Mouse (Mus musculus) intestine, postnatal 0 days (tissue): ENCODE data around the gene Dlgap3. TPM values are rescaled to one million over a fixed set of nuclear protein-coding genes. Genes with fewer than 3 reads are reported as not detected.

Experiments
- ATAC-seq: fragments of 200-750 bp; cut with Nextera tagmentation; 2 replicates; pipeline ENCODE4 v1.8.0; 2017; ENCODE audit warnings: mild to moderate bottlenecking, moderate TSS enrichment, moderate library complexity
- H3K27ac ChIP-seq: fragments of 300-500 bp; sonication (generic); 2 replicates; pipeline ENCODE4 v1.5.1; 2014; ENCODE audit warnings: mild to moderate bottlenecking, low read depth, low read length, moderate library complexity
- H3K27me3 ChIP-seq: fragments of 300-500 bp; sonication (generic); replicated peaks from 2 replicates; pipeline ENCODE4 v1.6.1; 2014; ENCODE audit warnings: low read length, mixed read lengths; ENCODE audit not compliant: control insufficient read depth, insufficient read depth
- H3K36me3 ChIP-seq: fragments of 300-500 bp; sonication (generic); 2 replicates; pipeline ENCODE4 v1.6.1; 2014; ENCODE audit warnings: mild to moderate bottlenecking, moderate library complexity; ENCODE audit not compliant: control insufficient read depth, insufficient read depth
- H3K4me1 ChIP-seq: fragments of 300-500 bp; sonication (generic); replicated peaks from 2 replicates; pipeline ENCODE4 v1.6.1; 2014; ENCODE audit warnings: antibody characterized with exemption, low read length, mixed read lengths; ENCODE audit not compliant: control insufficient read depth, insufficient read depth
- H3K4me2 ChIP-seq: fragments of 300-500 bp; sonication (generic); replicated peaks from 2 replicates; pipeline ENCODE4 v1.6.1; 2014; ENCODE audit warnings: low read depth, mild to moderate bottlenecking, moderate library complexity
- H3K4me3 ChIP-seq: fragments of 300-500 bp; sonication (generic); 2 replicates; pipeline ENCODE4 v1.5.1; 2014; ENCODE audit warnings: low read depth, low read length
- H3K9ac ChIP-seq: fragments of 300-500 bp; sonication (generic); 2 replicates; pipeline ENCODE4 v1.6.1; 2014; ENCODE audit warnings: mild to moderate bottlenecking, low read depth, low read length
- H3K9me3 ChIP-seq: fragments of 300-500 bp; sonication (generic); 2 replicates; pipeline ENCODE4 v1.6.1; 2016; ENCODE audit warnings: mixed run types; ENCODE audit not compliant: control insufficient read depth
- CTCF ChIP-seq: sonication (generic); IDR thresholded peaks from 2 replicates; pipeline ENCODE4 v1.5.1; 2016; ENCODE audit warnings: low read depth, mild to moderate bottlenecking, control low read depth, antibody characterized with exemption, moderate library complexity
- WGBS: fragments of 180-500 bp; shearing (Covaris S2); extraction: QIAGEN DNeasy Blood & Tissue Kit; methylation state at CpG from one replicate; pipeline ENCODE4 v1.1.7; 2014; 5-methylcytosine and 5-hydroxymethylcytosine counted together
- polyA plus RNA-seq: library from polyadenylated mRNA; unstranded; fragments of >200 nt; fragmentation: Nextera tagmentation; extraction: Ambion mirVana; gene quantifications from 2 replicates; pipeline ENCODE4 v1.2.1, GENCODE M21; 2015

Gene Dlgap3
- polyA plus RNA-seq, 1 experiment from 2014 or later = 0.46 TPM

- H3K4me1 ChIP-seq = peaks cover 4% of the 10 kb centered on the region; the same call in 1 of the 2 replicates
- no peak overlapping the region for H3K27ac ChIP-seq
- 28% methylated on average over 7 of the region's 7 CpGs for WGBS
- no peak for TF ChIP-seq CTCF
- no peaks in the 10 kb centered on the region for H3K9me3 ChIP-seq
- no peak overlapping the region for H3K4me3 ChIP-seq
- H3K27me3 ChIP-seq = peaks cover 31% of the 10 kb centered on the region; the same call in 1 of the 2 replicates
- no peaks in the 10 kb centered on the region for H3K36me3 ChIP-seq
- no peak overlapping the region for H3K9ac ChIP-seq
- H3K4me2 ChIP-seq = no peak overlapping the region
- ATAC-seq = no peak
These were observed 3.1 kb downstream of the Dlgap3 start for GRCm38 (mm10) chr4:127172119-127172518.

- no peak overlapping the region for H3K4me2 ChIP-seq
- no peak overlapping the region for H3K9ac ChIP-seq
- ATAC-seq = no peak
- H3K27me3 ChIP-seq = peaks cover 31% of the 10 kb centered on the region; the same call in 1 of the 2 replicates
- peaks cover 4% of the 10 kb centered on the region; the same call in 1 of the 2 replicates for H3K4me1 ChIP-seq
- no peaks in the 10 kb centered on the region for H3K36me3 ChIP-seq
- H3K9me3 ChIP-seq = no peaks in the 10 kb centered on the region
- 55% methylated on average over 4 of the region's 4 CpGs for WGBS
- H3K27ac ChIP-seq = no peak overlapping the region
- no peak overlapping the region for H3K4me3 ChIP-seq
- no peak for TF ChIP-seq CTCF
These were observed 3.6 kb downstream of the Dlgap3 start for GRCm38 (mm10) chr4:127172614-127173013.

- 1% methylated on average over 8 of the region's 8 CpGs for WGBS
- Histone ChIP-seq H3K4me3 (no peak overlapping the region), H3K9ac (no peak overlapping the region), H3K36me3 (no peaks in the 10 kb centered on the region), H3K4me1 (peaks cover under 1% of the 10 kb centered on the region; the same call in 1 of the 2 replicates), H3K27me3 (peaks cover 22% of the 10 kb centered on the region; the same call in 1 of the 2 replicates), H3K27ac (no peak overlapping the region), H3K9me3 (no peaks in the 10 kb centered on the region), H3K4me2 (no peak overlapping the region)
- TF ChIP-seq CTCF = 0 out of 2 replicates have a peak, but pooled peaks have one; percentile 17
- ATAC-seq = no peak
These were observed 4.5 kb downstream of the Dlgap3 start for GRCm38 (mm10) chr4:127173461-127173860.

GRCm38 (mm10) chr4:127174075-127174899, 5.3 kb downstream of the Dlgap3 start:
- no peak for TF ChIP-seq CTCF
- no peak overlapping the region for H3K27ac ChIP-seq
- no peaks in the 10 kb centered on the region for H3K9me3 ChIP-seq
- H3K4me2 ChIP-seq = no peak overlapping the region
- no peaks in the 10 kb centered on the region for H3K36me3 ChIP-seq
- H3K27me3 ChIP-seq = peaks cover 15% of the 10 kb centered on the region; the same call in 1 of the 2 replicates
- no peak overlapping the region for H3K9ac ChIP-seq
- no peak for ATAC-seq
- no peak overlapping the region for H3K4me3 ChIP-seq
- WGBS = 59% methylated on average over 8 of the region's 8 CpGs
- no peaks in the 10 kb centered on the region for H3K4me1 ChIP-seq

- no peaks in the 10 kb centered on the region for H3K36me3 ChIP-seq
- no peaks in the 10 kb centered on the region for H3K4me1 ChIP-seq
- no peak overlapping the region for H3K4me2 ChIP-seq
- no peak for ATAC-seq
- H3K4me3 ChIP-seq = no peak overlapping the region
- TF ChIP-seq CTCF = no peak
- peaks cover 12% of the 10 kb centered on the region; the same call in 1 of the 2 replicates for H3K27me3 ChIP-seq
- no peak overlapping the region for H3K27ac ChIP-seq
- no peak overlapping the region for H3K9ac ChIP-seq
- no peaks in the 10 kb centered on the region for H3K9me3 ChIP-seq
- WGBS = 54% methylated on average over 4 of the region's 4 CpGs
These were observed 5.9 kb downstream of the Dlgap3 start for GRCm38 (mm10) chr4:127174900-127175278.

GRCm38 (mm10) chr4:127177961-127178360, 9.0 kb downstream of the Dlgap3 start:
- Histone ChIP-seq H3K36me3 (no peaks in the 10 kb centered on the region), H3K9me3 (no peaks in the 10 kb centered on the region), H3K4me2 (no peak overlapping the region), H3K4me1 (no peaks in the 10 kb centered on the region), H3K4me3 (no peak overlapping the region), H3K27me3 (peaks cover 6% of the 10 kb centered on the region; the same call in 1 of the 2 replicates), H3K27ac (no peak overlapping the region), H3K9ac (no peak overlapping the region)
- TF ChIP-seq CTCF = no peak
- ATAC-seq = no peak
- 64% methylated on average over 11 of the region's 11 CpGs for WGBS
